Mouse (Mus musculus) heart, adult 2 months (tissue): ENCODE measurements around the gene Polr2l.

ENCODE experiments used
- CTCF ChIP-seq: fragments of 200-600 bp; IDR thresholded peaks from 2 replicates; pipeline ENCODE4 v1.8.1; 2022; ENCODE audit warnings: antibody characterized with exemption, mild to moderate bottlenecking, moderate library complexity
- EP300 ChIP-seq: fragments of 200-500 bp; IDR thresholded peaks from 2 replicates; pipeline ENCODE4 v1.6.1; 2011; ENCODE audit warnings: low read depth, low read length, control low read depth; ENCODE audit not compliant: insufficient read depth
- POLR2A ChIP-seq: fragments of 200-500 bp; IDR thresholded peaks from 2 replicates; pipeline ENCODE4 v1.6.1; 2011; ENCODE audit warnings: mild to moderate bottlenecking, low read depth, low read length, control low read depth; ENCODE audit not compliant: insufficient read depth

DNA sequence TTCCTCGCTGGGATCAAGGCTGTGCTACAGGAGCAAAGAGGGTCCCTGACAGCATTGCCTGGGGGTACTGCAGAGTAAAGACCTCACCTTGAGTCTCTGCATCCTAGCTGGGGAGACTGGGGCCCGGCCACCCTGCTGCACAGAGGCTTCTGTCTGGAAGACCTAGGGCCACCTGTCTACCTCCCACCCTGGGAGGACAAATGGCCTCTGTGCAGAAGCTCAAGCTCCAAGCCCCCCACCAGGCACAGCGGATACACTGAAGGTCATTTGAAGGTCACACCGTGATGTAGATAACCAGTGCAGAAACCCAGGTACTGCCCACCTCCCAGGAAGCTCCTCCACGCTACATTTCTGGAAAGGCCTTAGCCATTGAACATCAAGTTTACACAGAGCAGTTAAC lies 46.2 kb downstream of the Polr2l start:
- no peak for TF ChIP-seq CTCF
- no peak for TF ChIP-seq EP300
- no peak for TF ChIP-seq POLR2A
